Comparison of ENCODE assay signal across 8 mouse cellular contexts in genomic region chr5:34660591-34661130, GRCm38 (mm10). TPM values are rescaled to one million over a fixed set of nuclear protein-coding genes. Genes with fewer than 3 reads are reported as not detected.
DNase-seq lines count a peak whose midpoint lies in the region; ATAC-seq lines count a peak whose summit lies in the region.

No protein-coding gene starts in this region.

- peak overlapping the region; percentile 56 for H3K9ac ChIP-seq in kidney, embryonic 14.5 days (ENCODE audit: low read depth, low read length)
- H3K9ac ChIP-seq in hindbrain, embryonic 12.5 days, result peak overlapping the region; percentile 55
- H3K9ac ChIP-seq in midbrain, embryonic 13.5 days (replicated peaks), result peak overlapping the region; percentile 73

- H3K9me3 ChIP-seq in kidney, embryonic 14.5 days (ENCODE audit: control insufficient read depth, low read length), result no peaks in the 10 kb centered on the region
- no peaks in the 10 kb centered on the region for H3K9me3 ChIP-seq in hindbrain, embryonic 12.5 days (replicated peaks)
- no peaks in the 10 kb centered on the region for H3K9me3 ChIP-seq in midbrain, embryonic 13.5 days

- H3K4me1 ChIP-seq in kidney, embryonic 14.5 days (ENCODE audit: control insufficient read depth, insufficient read depth, low read length), result peaks cover 7% of the 10 kb centered on the region
- peaks cover 12% of the 10 kb centered on the region for H3K4me1 ChIP-seq in hindbrain, embryonic 12.5 days
- peaks cover 20% of the 10 kb centered on the region for H3K4me1 ChIP-seq in midbrain, embryonic 13.5 days (replicated peaks)

- ATAC-seq in kidney, embryonic 14.5 days (ENCODE audit: low FRiP score, low TSS enrichment), result peak; percentile 4; the same call in 1 of the 2 replicates
- ATAC-seq in hindbrain, embryonic 12.5 days (ENCODE audit: low FRiP score), result peak; percentile 11
- no peak for ATAC-seq in midbrain, embryonic 13.5 days

- peak overlapping the region; percentile 82 for H3K4me3 ChIP-seq in kidney, embryonic 14.5 days (ENCODE audit: low read length)
- H3K4me3 ChIP-seq in hindbrain, embryonic 12.5 days, result peak overlapping the region; percentile 67
- peak overlapping the region; percentile 72 for H3K4me3 ChIP-seq in midbrain, embryonic 13.5 days (replicated peaks)

- peak overlapping the region; percentile 68 for H3K4me2 ChIP-seq in kidney, embryonic 14.5 days (replicated peaks; ENCODE audit: low read depth, low read length)
- peak overlapping the region; percentile 52 for H3K4me2 ChIP-seq in hindbrain, embryonic 12.5 days (replicated peaks)
- H3K4me2 ChIP-seq in midbrain, embryonic 13.5 days (replicated peaks), result peak overlapping the region; percentile 65

- H3K36me3 ChIP-seq in kidney, embryonic 14.5 days (ENCODE audit: control insufficient read depth, insufficient read depth, low read length), result peaks cover 16% of the 10 kb centered on the region
- H3K36me3 ChIP-seq in hindbrain, embryonic 12.5 days, result peaks cover 10% of the 10 kb centered on the region
- H3K36me3 ChIP-seq in midbrain, embryonic 13.5 days, result peaks cover 14% of the 10 kb centered on the region

- no peak for DNase-seq in kidney, postnatal 10 days
- peak; percentile 52 for DNase-seq in adipocyte (ENCODE audit: low spot score)
- no peak for DNase-seq in urinary bladder, adult 2 months (ENCODE audit: low spot score)
- DNase-seq in lung, postnatal 25 days (ENCODE audit: low spot score), result no peak
- no peak for DNase-seq in right cerebral cortex, postnatal 10 days (ENCODE audit: low spot score in 2 of 2)

- WGBS in kidney, embryonic 14.5 days, result under 1% methylated on average over 57 of the region's 57 CpGs
- WGBS in hindbrain, embryonic 12.5 days, result under 1% methylated on average over 57 of the region's 57 CpGs
- under 1% methylated on average over 57 of the region's 57 CpGs for WGBS in midbrain, embryonic 13.5 days

- peak overlapping the region; percentile 71 for H3K27ac ChIP-seq in kidney, embryonic 14.5 days (ENCODE audit: low read depth, low read length)
- peak overlapping the region; percentile 75 for H3K27ac ChIP-seq in hindbrain, embryonic 12.5 days
- peak overlapping the region; percentile 86 for H3K27ac ChIP-seq in midbrain, embryonic 13.5 days

- no peaks in the 10 kb centered on the region for H3K27me3 ChIP-seq in kidney, embryonic 14.5 days (ENCODE audit: control insufficient read depth, insufficient read depth, low read length)
- H3K27me3 ChIP-seq in hindbrain, embryonic 12.5 days, result no peaks in the 10 kb centered on the region
- no peaks in the 10 kb centered on the region for H3K27me3 ChIP-seq in midbrain, embryonic 13.5 days

RNA-seq across cellular contexts. Expression of gene Grk4, which starts 0.5 kb away (rescaled TPM):
- polyA plus RNA-seq in kidney, embryonic 14.5 days (2014; fragmentation: Nextera tagmentation; extraction: Ambion mirVana), result 2.5 TPM in 2 replicates
- polyA plus RNA-seq in hindbrain, embryonic 12.5 days (2016; fragmentation: Nextera tagmentation; extraction: Ambion mirVana), result 2.8 TPM in 2 replicates
- polyA plus RNA-seq in midbrain, embryonic 13.5 days (2015; fragmentation: Nextera tagmentation; extraction: Ambion mirVana), result 1.9 and 2.5 TPM in 2 replicates
- 4.5 and 8.7 TPM in 2 replicates for polyA plus RNA-seq in urinary bladder, adult 2 months (2012; rRNA removed)

RNA-seq across cellular contexts. Expression of gene Nop14, which starts 0.7 kb away (rescaled TPM):
- polyA plus RNA-seq in kidney, embryonic 14.5 days (2014; fragmentation: Nextera tagmentation; extraction: Ambion mirVana), result 25.4 and 30.4 TPM in 2 replicates
- 25.1 and 26.0 TPM in 2 replicates for polyA plus RNA-seq in hindbrain, embryonic 12.5 days (2016; fragmentation: Nextera tagmentation; extraction: Ambion mirVana)
- 22.0 and 23.0 TPM in 2 replicates for polyA plus RNA-seq in midbrain, embryonic 13.5 days (2015; fragmentation: Nextera tagmentation; extraction: Ambion mirVana)
- polyA plus RNA-seq in urinary bladder, adult 2 months (2012; rRNA removed), result 20.0 and 22.9 TPM in 2 replicates

RNA-seq across cellular contexts. Expression of gene Mfsd10, which starts 23.6 kb away (rescaled TPM):
- polyA plus RNA-seq in kidney, embryonic 14.5 days (2014; fragmentation: Nextera tagmentation; extraction: Ambion mirVana), result 111 and 125 TPM in 2 replicates
- polyA plus RNA-seq in hindbrain, embryonic 12.5 days (2016; fragmentation: Nextera tagmentation; extraction: Ambion mirVana), result 89.3 and 90.5 TPM in 2 replicates
- 78.6 and 84.6 TPM in 2 replicates for polyA plus RNA-seq in midbrain, embryonic 13.5 days (2015; fragmentation: Nextera tagmentation; extraction: Ambion mirVana)
- 74.3 and 104 TPM in 2 replicates for polyA plus RNA-seq in urinary bladder, adult 2 months (2012; rRNA removed)
